In genomic region chr8:95130966-95131537, GRCm38 (mm10) we compare ENCODE assay signal across 11 mouse cellular contexts. TPM values are rescaled to one million over a fixed set of nuclear protein-coding genes. Genes with fewer than 3 reads are reported as not detected.
DNase-seq lines count a peak whose midpoint lies in the region; ATAC-seq and TF ChIP-seq lines count a peak whose summit lies in the region.
"Had no signal": no experiment of that assay in that cellular context is flagged by ENCODE, and none has a peak within 500 bp of the region (broad histone marks: within the 10 kb centered on the region; RNA-seq: fewer than 3 reads in every experiment).

No protein-coding gene starts in this region.

- peaks cover 11% of the 10 kb centered on the region; the same call in 1 of the 2 replicates for H3K4me1 ChIP-seq in kidney, embryonic 14.5 days (ENCODE audit: control insufficient read depth, insufficient read depth, low read length)
- H3K4me1 ChIP-seq in kidney, adult 2 months (ENCODE audit: control insufficient read depth, insufficient read depth, low read length): peaks cover 30% of the 10 kb centered on the region
- peaks cover 8% of the 10 kb centered on the region for H3K4me1 ChIP-seq in liver, postnatal 0 days (ENCODE audit: insufficient read depth)
- no peaks in the 10 kb centered on the region for H3K4me1 ChIP-seq in midbrain, embryonic 11.5 days (ENCODE audit: control insufficient read depth, insufficient read depth, low read length)
- H3K4me1 ChIP-seq: embryonic facial prominence, embryonic 12.5 days had no signal

- TF ChIP-seq EP300 in liver, postnatal 0 days (IDR thresholded peaks at IDR 0.05; ENCODE audit: low read depth): no peak

- DNase-seq in kidney, adult 11 months: peak; percentile 83
- peak; percentile 60 to 76 for DNase-seq in adrenal gland, postnatal 36 days
- peak; percentile 94 for DNase-seq in kidney, adult 2 months
- peak; percentile 51 for DNase-seq in liver, postnatal 0 days
- DNase-seq in thymus, postnatal 36 days: no peak
- no peak for DNase-seq in midbrain, embryonic 11.5 days (ENCODE audit: low spot score, missing footprints)

- no peak overlapping the region for H3K9ac ChIP-seq in kidney, embryonic 14.5 days (ENCODE audit: low read depth, low read length)
- H3K9ac ChIP-seq in liver, postnatal 0 days (replicated peaks): no peak overlapping the region
- H3K9ac ChIP-seq in midbrain, embryonic 11.5 days (ENCODE audit: low read length): no peak overlapping the region
- H3K9ac ChIP-seq: embryonic facial prominence, embryonic 12.5 days had no signal

- 0 out of 2 replicates have a peak, but pooled peaks have one; percentile 8 for TF ChIP-seq CTCF in kidney, adult 2 months (conservative IDR thresholded peaks at IDR 0.05; ENCODE audit: insufficient read depth, insufficient read length, low read depth, low read length)
- TF ChIP-seq CTCF in liver, postnatal 0 days (IDR thresholded peaks at IDR 0.05; ENCODE audit: low read depth): no peak

- no peak for ATAC-seq in kidney, embryonic 14.5 days (ENCODE audit: low FRiP score, low TSS enrichment)
- peak; percentile 72 for ATAC-seq in liver, postnatal 0 days
- ATAC-seq in frontal cortex, adult (ENCODE audit: low TSS enrichment): no peak
- no peak for ATAC-seq in midbrain, embryonic 11.5 days (ENCODE audit: low FRiP score)

- H3K4me3 ChIP-seq in kidney, embryonic 14.5 days (ENCODE audit: low read length): no peak overlapping the region
- H3K4me3 ChIP-seq in kidney, adult 2 months (ENCODE audit: insufficient read depth, low read depth, low read length): no peak overlapping the region
- no peak overlapping the region for H3K4me3 ChIP-seq in liver, postnatal 0 days (ENCODE audit: low read depth, low read length)
- H3K4me3 ChIP-seq in midbrain, embryonic 11.5 days (ENCODE audit: low read depth, low read length): no peak overlapping the region
- H3K4me3 ChIP-seq: embryonic facial prominence, embryonic 12.5 days; megakaryocyte, embryonic 14.5 days had no signal

- no peaks in the 10 kb centered on the region for H3K27me3 ChIP-seq in kidney, embryonic 14.5 days (ENCODE audit: control insufficient read depth, insufficient read depth, low read length)
- no peaks in the 10 kb centered on the region for H3K27me3 ChIP-seq in kidney, adult 2 months (replicated peaks; ENCODE audit: control insufficient read depth, insufficient read depth, low read length)
- no peaks in the 10 kb centered on the region for H3K27me3 ChIP-seq in liver, postnatal 0 days (ENCODE audit: insufficient read depth, low read length)
- H3K27me3 ChIP-seq in midbrain, embryonic 11.5 days (ENCODE audit: control insufficient read depth, insufficient read depth, low read length): no peaks in the 10 kb centered on the region
- H3K27me3 ChIP-seq: embryonic facial prominence, embryonic 12.5 days had no signal

- H3K27ac ChIP-seq in kidney, embryonic 14.5 days (ENCODE audit: low read depth, low read length): no peak overlapping the region
- H3K27ac ChIP-seq in kidney, adult 2 months (ENCODE audit: insufficient read depth, low read depth, low read length): peak overlapping the region; percentile 53
- H3K27ac ChIP-seq in liver, postnatal 0 days (ENCODE audit: low read depth): no peak overlapping the region
- no peak overlapping the region for H3K27ac ChIP-seq in midbrain, embryonic 11.5 days (ENCODE audit: low read depth, low read length)
- H3K27ac ChIP-seq: embryonic facial prominence, embryonic 12.5 days had no signal

- no peak for TF ChIP-seq POLR2A in kidney, adult 2 months (IDR thresholded peaks at IDR 0.05; ENCODE audit: low read depth, low read length)

- 52% methylated on average over 15 of the region's 15 CpGs for WGBS in kidney, embryonic 14.5 days
- 24% methylated on average over 15 of the region's 15 CpGs for WGBS in kidney, adult 2 months
- WGBS in liver, postnatal 0 days (ENCODE audit: insufficient replicate concordance): 44% methylated on average over 15 of the region's 15 CpGs
- 75% methylated on average over 15 of the region's 15 CpGs for WGBS in midbrain, embryonic 11.5 days

- H3K36me3 ChIP-seq in kidney, embryonic 14.5 days (ENCODE audit: control insufficient read depth, insufficient read depth, low read length): peaks cover 19% of the 10 kb centered on the region
- H3K36me3 ChIP-seq in kidney, adult 2 months (ENCODE audit: control insufficient read depth, insufficient read depth, low read length): no peaks in the 10 kb centered on the region
- 0 out of 2 replicates have a peak, but pooled peaks cover 2% of the 10 kb centered on the region for H3K36me3 ChIP-seq in liver, postnatal 0 days (replicated peaks; ENCODE audit: insufficient read depth, low read length)
- H3K36me3 ChIP-seq in midbrain, embryonic 11.5 days (ENCODE audit: control insufficient read depth, insufficient read depth, low read length): no peaks in the 10 kb centered on the region
- H3K36me3 ChIP-seq: G1E had no signal

- no peak overlapping the region for H3K4me2 ChIP-seq in kidney, embryonic 14.5 days (replicated peaks; ENCODE audit: low read depth, low read length)
- H3K4me2 ChIP-seq in liver, postnatal 0 days (ENCODE audit: low read depth, low read length): no peak overlapping the region
- no peak overlapping the region for H3K4me2 ChIP-seq in midbrain, embryonic 11.5 days
- H3K4me2 ChIP-seq: embryonic facial prominence, embryonic 12.5 days had no signal

- H3K9me3 ChIP-seq in kidney, embryonic 14.5 days (ENCODE audit: control insufficient read depth, low read length): no peaks in the 10 kb centered on the region
- no peaks in the 10 kb centered on the region for H3K9me3 ChIP-seq in liver, postnatal 0 days (ENCODE audit: low read length)
- no peaks in the 10 kb centered on the region for H3K9me3 ChIP-seq in midbrain, embryonic 11.5 days (ENCODE audit: control insufficient read depth, low read length)
- H3K9me3 ChIP-seq: embryonic facial prominence, embryonic 12.5 days; G1E; megakaryocyte, embryonic 14.5 days had no signal

RNA-seq across cellular contexts. Expression of gene Katnb1, which starts 50.1 kb away (rescaled TPM):
- 18.2 and 32.4 TPM in 2 replicates for polyA plus RNA-seq in kidney, embryonic 14.5 days (2014; fragmentation: Nextera tagmentation; extraction: Ambion mirVana)
- 10 to 100 TPM; 10.6 to 11.2 TPM for total RNA-seq in adrenal gland, postnatal 36 days (2021)
- 22.2 and 23.7 TPM in 2 replicates for polyA plus RNA-seq in kidney, adult 2 months (2012; rRNA removed)
- 4.7 and 5.1 TPM in 2 replicates for polyA plus RNA-seq in liver, postnatal 0 days (2015; fragmentation: Nextera tagmentation; extraction: Ambion mirVana)
- 27.8 and 30.9 TPM in 2 replicates for polyA plus RNA-seq in midbrain, embryonic 11.5 days (2014; fragmentation: Nextera tagmentation; extraction: Ambion mirVana)

Comparison
In these comparisons a context has a peak if more than half of its experiments do, and no peak if none do; other contexts are left out.
1. DNase-seq: peak in kidney, adult 11 months (single experiment), adrenal gland, postnatal 36 days (2 of 2), kidney, adult 2 months (single experiment) and liver, postnatal 0 days (single experiment); none in thymus, postnatal 36 days (0 of 2) and midbrain, embryonic 11.5 days (single experiment).